19 mouse cellular contexts compared by ENCODE assay signal in the genomic region with DNA sequence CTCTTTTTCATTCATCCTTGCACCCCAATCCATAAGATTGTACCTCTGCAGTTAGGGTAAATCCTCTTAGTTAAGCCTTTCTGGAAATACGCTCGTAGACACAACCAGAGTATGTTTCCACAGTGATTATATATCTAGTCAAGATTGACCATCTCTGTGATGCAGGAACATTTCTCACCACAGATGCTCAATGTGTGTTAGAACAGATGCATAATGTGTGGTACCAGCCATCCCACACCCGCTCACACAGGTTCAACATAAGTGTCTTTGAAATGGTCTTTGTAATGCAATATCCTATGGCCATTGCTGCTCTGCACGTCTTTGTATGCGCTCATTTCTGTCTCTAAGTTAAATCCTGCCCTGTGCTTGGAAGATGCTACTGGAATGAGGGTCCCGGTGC.
DNase-seq lines count a peak whose midpoint lies in the region; ATAC-seq and TF ChIP-seq lines count a peak whose summit lies in the region.
"Had no signal": no experiment of that assay in that cellular context is flagged by ENCODE, and none has a peak within 500 bp of the region (broad histone marks: within the 10 kb centered on the region; RNA-seq: fewer than 3 reads in every experiment).

No protein-coding gene starts in this region.

- DNase-seq in forebrain, postnatal 0 days: peak; percentile 36
- no peak for DNase-seq in forebrain, embryonic 10.5 days (ENCODE audit: extremely low spot score, low spot score)
- DNase-seq in layer of hippocampus, adult 2 months (ENCODE audit: low spot score in 2 of 2): no peak
- no peak for DNase-seq in layer of hippocampus, postnatal 25 days (ENCODE audit: extremely low spot score in 1 of 2, low spot score in 1 of 2)
- DNase-seq in right cerebral cortex, adult 18-20 months: peak; percentile 40
- DNase-seq in right cerebral cortex, postnatal 14 days: no peak
- DNase-seq in telencephalon, adult 2 months (ENCODE audit: low read depth, low spot score): peak; percentile 31
- DNase-seq in spleen, postnatal 14 days (ENCODE audit: low spot score in 2 of 2): no peak
- DNase-seq: adrenal gland, postnatal 10 days; B cell, adult 2 months; gastrocnemius, postnatal 36 days; heart, adult 11 months; heart, postnatal 10 days; heart, postnatal 4 days had no signal

- no peak overlapping the region for H3K27ac ChIP-seq in forebrain, postnatal 0 days (ENCODE audit: low read depth, low read length)
- no peak overlapping the region for H3K27ac ChIP-seq in forebrain, embryonic 10.5 days
- H3K27ac ChIP-seq in layer of hippocampus, adult 2 months: peak overlapping the region; percentile 63; the same call in 1 of the 2 replicates
- H3K27ac ChIP-seq: embryonic facial prominence, embryonic 13.5 days; forebrain, embryonic 13.5 days; hindbrain, embryonic 12.5 days had no signal

- ATAC-seq in forebrain, postnatal 0 days: no peak
- ATAC-seq: CD4-positive, CD25-positive, alpha-beta regulatory T cell, adult 4 months; forebrain, embryonic 13.5 days had no signal

- no peaks in the 10 kb centered on the region for H3K36me3 ChIP-seq in forebrain, postnatal 0 days (ENCODE audit: insufficient read depth)
- no peaks in the 10 kb centered on the region for H3K36me3 ChIP-seq in forebrain, embryonic 10.5 days (replicated peaks)
- H3K36me3 ChIP-seq: embryonic facial prominence, embryonic 13.5 days; G1E; hindbrain, embryonic 12.5 days had no signal

- H3K4me3 ChIP-seq in forebrain, postnatal 0 days (ENCODE audit: low read depth, low read length): no peak overlapping the region
- no peak overlapping the region for H3K4me3 ChIP-seq in forebrain, embryonic 10.5 days
- no peak overlapping the region; the same call in 1 of the 2 replicates for H3K4me3 ChIP-seq in layer of hippocampus, adult 2 months
- H3K4me3 ChIP-seq: embryonic facial prominence, embryonic 13.5 days; forebrain, embryonic 13.5 days; hindbrain, embryonic 12.5 days had no signal

- WGBS in forebrain, postnatal 0 days: 75% methylated on average over 6 of the region's 6 CpGs
- 91% methylated on average over 6 of the region's 6 CpGs for WGBS in forebrain, embryonic 10.5 days

- H3K9me3 ChIP-seq in forebrain, postnatal 0 days (ENCODE audit: low read length): no peaks in the 10 kb centered on the region
- H3K9me3 ChIP-seq in forebrain, embryonic 10.5 days: no peaks in the 10 kb centered on the region
- H3K9me3 ChIP-seq: embryonic facial prominence, embryonic 13.5 days; forebrain, embryonic 13.5 days; hindbrain, embryonic 12.5 days had no signal

- TF ChIP-seq CTCF in forebrain, postnatal 0 days (IDR thresholded peaks at IDR 0.05; ENCODE audit: low read depth): no peak
- no peak for TF ChIP-seq CTCF in layer of hippocampus, adult 2 months (conservative IDR thresholded peaks at IDR 0.05)

- H3K4me1 ChIP-seq in forebrain, postnatal 0 days (ENCODE audit: insufficient read depth): no peaks in the 10 kb centered on the region
- H3K4me1 ChIP-seq in forebrain, embryonic 10.5 days: peaks cover 20% of the 10 kb centered on the region

- H3K9ac ChIP-seq in forebrain, postnatal 0 days: no peak overlapping the region
- H3K9ac ChIP-seq: embryonic facial prominence, embryonic 13.5 days; forebrain, embryonic 13.5 days; hindbrain, embryonic 12.5 days had no signal

- H3K4me2 ChIP-seq in forebrain, postnatal 0 days (ENCODE audit: low read depth): no peak overlapping the region
- H3K4me2 ChIP-seq: embryonic facial prominence, embryonic 13.5 days; forebrain, embryonic 13.5 days; hindbrain, embryonic 12.5 days had no signal

- H3K27me3 ChIP-seq in forebrain, postnatal 0 days (ENCODE audit: insufficient read depth, low read length): no peaks in the 10 kb centered on the region
- no peaks in the 10 kb centered on the region for H3K27me3 ChIP-seq in forebrain, embryonic 10.5 days (ENCODE audit: poor library complexity, severe bottlenecking)
- H3K27me3 ChIP-seq: embryonic facial prominence, embryonic 13.5 days; forebrain, embryonic 13.5 days; hindbrain, embryonic 12.5 days had no signal

Comparison
In these comparisons a context has a peak if more than half of its experiments do, and no peak if none do; other contexts are left out.
1. DNase-seq: peak in forebrain, postnatal 0 days (single experiment), right cerebral cortex, adult 18-20 months (single experiment) and telencephalon, adult 2 months (single experiment); none in forebrain, embryonic 10.5 days (single experiment), layer of hippocampus, adult 2 months (0 of 2), layer of hippocampus, postnatal 25 days (0 of 2), right cerebral cortex, postnatal 14 days (single experiment) and spleen, postnatal 14 days (0 of 2).